Mouse (Mus musculus): ENCODE results near the gene Arap2. TPM values are rescaled to one million over a fixed set of nuclear protein-coding genes. Genes with fewer than 3 reads are reported as not detected.

The Arap2 gene
- 2.2 and 2.7 TPM in 2 replicates for polyA plus RNA-seq (2012; rRNA removed)

DNA sequence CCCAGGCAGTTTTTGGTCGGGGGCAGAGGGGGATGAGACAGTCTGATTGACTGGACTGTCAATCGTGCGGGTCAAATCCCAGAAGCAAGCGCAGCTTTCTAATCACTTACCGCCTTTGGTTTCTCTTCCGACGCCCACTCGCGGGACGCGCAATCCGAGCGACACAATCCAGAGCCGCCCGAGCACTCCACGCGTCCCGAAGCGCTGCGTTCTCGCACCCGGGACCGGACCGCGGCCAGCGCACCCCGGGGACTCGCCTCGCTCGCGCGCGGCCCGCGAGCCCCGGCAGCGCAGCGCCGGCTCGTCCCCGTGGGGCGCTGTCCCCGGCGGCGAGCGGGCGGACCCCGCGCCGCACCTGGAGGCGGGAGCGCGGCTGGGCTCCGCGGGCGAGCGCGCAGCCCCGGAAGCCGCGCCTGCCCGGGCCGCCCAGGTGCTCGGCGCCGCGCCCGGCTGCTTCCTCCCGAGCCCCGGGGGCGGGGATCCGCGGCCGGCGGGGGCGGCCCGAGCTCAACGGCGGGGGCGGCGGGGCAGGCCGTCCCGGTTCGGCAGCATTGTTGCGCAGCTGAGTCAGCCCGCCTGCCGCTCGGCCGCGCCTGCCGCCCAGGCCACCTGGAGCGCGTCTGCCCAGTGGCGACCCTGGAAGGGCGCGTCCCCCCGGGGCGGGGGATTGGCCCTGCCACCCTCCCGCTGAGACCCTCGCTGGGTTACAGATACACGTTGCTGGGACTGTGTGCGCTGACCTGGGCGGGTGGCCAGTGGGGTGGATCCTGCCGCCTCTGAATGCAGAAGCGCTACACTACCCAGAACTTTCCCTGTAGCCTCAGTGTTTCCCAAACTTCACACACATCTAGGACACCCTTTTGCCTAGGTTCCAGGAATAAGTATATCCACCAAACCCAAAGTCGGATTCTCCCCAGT lies at the start of gene Arap2:
Gene Arap2 (minus strand): TSS at position 376 of the 918 bp plus-strand sequence.
- Histone ChIP-seq H3K4me1 (ENCODE audit: control insufficient read depth, insufficient read depth, low read length) (peaks cover 3% of the 10 kb centered on the region; the same call in 1 of the 2 replicates), H3K36me3 (ENCODE audit: control insufficient read depth, insufficient read depth, low read length) (no peaks in the 10 kb centered on the region), H3K4me3 (ENCODE audit: control insufficient read depth, low read depth, low read length) (peak within 1 kb of the TSS; percentile 91), H3K27ac (ENCODE audit: control insufficient read depth, insufficient read depth, low read depth, low read length) (peak within 1 kb of the TSS; percentile 40; the same call in 1 of the 2 replicates), H3K27me3 (ENCODE audit: control insufficient read depth, insufficient read depth, low read length) (no peaks in the 10 kb centered on the region; the same call in 1 of the 2 replicates)
- no peak for TF ChIP-seq CTCF (IDR thresholded peaks at IDR 0.05; ENCODE audit: control insufficient read depth, insufficient read depth, insufficient replicate concordance, low read depth, low read length)
- TF ChIP-seq POLR2A (IDR thresholded peaks at IDR 0.05; ENCODE audit: control insufficient read depth, low read depth, low read length): no peak; the same call in 1 of the 2 replicates

DNA sequence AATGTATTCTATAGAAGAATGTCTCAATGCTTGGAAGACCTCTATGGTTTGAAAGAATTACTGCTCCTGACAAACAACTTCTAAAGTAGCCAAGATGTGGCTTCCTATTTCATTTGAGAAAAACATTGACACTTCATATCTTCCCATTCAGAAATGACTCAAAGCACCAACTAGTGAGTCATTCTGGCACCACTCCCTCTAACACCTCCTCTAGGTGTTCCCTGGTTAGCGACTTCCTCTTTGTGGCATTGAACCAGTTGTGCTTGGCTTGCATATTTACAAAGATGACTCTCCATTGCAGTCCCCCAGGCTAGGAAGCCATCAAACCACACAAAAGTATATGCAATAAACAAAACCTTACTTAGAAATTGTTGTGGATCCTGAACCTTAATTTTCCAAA lies 49.8 kb upstream of the Arap2 start:
- Histone ChIP-seq H3K4me1 (ENCODE audit: control insufficient read depth, insufficient read depth, low read length) (no peaks in the 10 kb centered on the region), H3K27me3 (ENCODE audit: control insufficient read depth, insufficient read depth, low read length) (no peaks in the 10 kb centered on the region), H3K4me3 (ENCODE audit: control insufficient read depth, low read depth, low read length) (no peak overlapping the region), H3K27ac (ENCODE audit: control insufficient read depth, insufficient read depth, low read depth, low read length) (no peak overlapping the region), H3K36me3 (ENCODE audit: control insufficient read depth, insufficient read depth, low read length) (no peaks in the 10 kb centered on the region)
- TF ChIP-seq CTCF (IDR thresholded peaks at IDR 0.05; ENCODE audit: control insufficient read depth, insufficient read depth, insufficient replicate concordance, low read depth, low read length) (no peak), POLR2A (IDR thresholded peaks at IDR 0.05; ENCODE audit: control insufficient read depth, low read depth, low read length) (no peak)

DNA sequence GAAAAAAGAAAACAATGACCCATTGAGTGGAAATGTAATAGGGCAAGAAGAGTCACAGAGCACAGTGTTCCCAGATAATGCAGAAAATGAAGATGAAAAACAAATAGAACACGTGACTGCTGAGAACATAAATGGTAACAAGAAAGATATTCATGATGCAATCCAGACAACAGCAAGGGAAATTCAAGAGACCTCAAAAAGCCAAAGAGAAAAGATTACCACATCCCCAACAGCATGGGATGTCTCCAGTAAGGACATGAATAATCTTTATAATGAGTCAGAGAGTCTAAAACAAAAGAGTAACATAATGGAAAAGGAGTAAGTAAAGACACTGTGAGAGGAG lies 48.1 kb upstream of the Arap2 start:
- H3K27ac ChIP-seq (ENCODE audit: control insufficient read depth, insufficient read depth, low read depth, low read length): no peak overlapping the region

DNA sequence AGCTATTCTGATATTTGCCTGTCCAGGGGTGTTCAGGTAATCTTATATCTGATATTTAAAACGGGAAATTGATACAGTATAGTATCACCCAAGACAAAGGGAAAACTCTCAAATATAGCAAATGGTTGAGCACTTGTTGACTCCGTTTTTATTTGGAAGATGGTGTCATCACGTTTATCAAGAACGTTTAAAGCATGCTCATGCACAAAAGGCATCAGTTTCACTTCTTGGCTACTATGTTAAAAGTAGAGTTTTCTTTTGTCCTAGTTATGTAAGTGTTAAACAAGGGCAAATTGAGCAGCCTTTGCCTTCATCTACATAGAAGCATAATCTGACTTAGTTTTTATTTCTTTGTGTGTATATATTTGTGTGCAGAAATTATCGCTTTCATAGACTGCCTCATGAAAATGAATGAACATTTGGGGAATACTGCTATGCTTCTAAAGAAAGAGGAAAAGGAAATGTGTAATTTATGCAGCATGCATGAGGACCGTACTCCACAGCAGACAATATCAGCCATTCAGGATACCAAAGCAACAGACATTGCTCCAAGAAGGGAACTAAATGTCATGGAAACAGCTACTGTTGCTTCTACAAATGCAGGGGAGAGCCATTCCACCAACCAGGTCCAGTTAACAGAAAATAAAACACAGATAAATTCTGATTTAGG lies 47.6 kb upstream of the Arap2 start, which contains the start of gene Dthd1:
Gene Dthd1 (plus strand): TSS at position 422 of the 670 bp plus-strand sequence.
- TF ChIP-seq POLR2A (IDR thresholded peaks at IDR 0.05; ENCODE audit: control insufficient read depth, low read depth, low read length) (no peak), CTCF (IDR thresholded peaks at IDR 0.05; ENCODE audit: control insufficient read depth, insufficient read depth, insufficient replicate concordance, low read depth, low read length) (no peak)
- Histone ChIP-seq H3K4me3 (ENCODE audit: control insufficient read depth, low read depth, low read length) (no peak within 1 kb of the TSS), H3K36me3 (ENCODE audit: control insufficient read depth, insufficient read depth, low read length) (no peaks in the 10 kb centered on the region), H3K27me3 (ENCODE audit: control insufficient read depth, insufficient read depth, low read length) (no peaks in the 10 kb centered on the region), H3K4me1 (ENCODE audit: control insufficient read depth, insufficient read depth, low read length) (no peaks in the 10 kb centered on the region), H3K27ac (ENCODE audit: control insufficient read depth, insufficient read depth, low read depth, low read length) (no peak within 1 kb of the TSS)

More for the DNA sequence above, 48.1 kb upstream of the Arap2 start:
- TF ChIP-seq POLR2A (IDR thresholded peaks at IDR 0.05; ENCODE audit: control insufficient read depth, low read depth, low read length) (no peak), CTCF (IDR thresholded peaks at IDR 0.05; ENCODE audit: control insufficient read depth, insufficient read depth, insufficient replicate concordance, low read depth, low read length) (no peak)
- Histone ChIP-seq H3K36me3 (ENCODE audit: control insufficient read depth, insufficient read depth, low read length) (no peaks in the 10 kb centered on the region), H3K27me3 (ENCODE audit: control insufficient read depth, insufficient read depth, low read length) (no peaks in the 10 kb centered on the region), H3K4me3 (ENCODE audit: control insufficient read depth, low read depth, low read length) (no peak overlapping the region), H3K4me1 (ENCODE audit: control insufficient read depth, insufficient read depth, low read length) (no peaks in the 10 kb centered on the region)

DNA sequence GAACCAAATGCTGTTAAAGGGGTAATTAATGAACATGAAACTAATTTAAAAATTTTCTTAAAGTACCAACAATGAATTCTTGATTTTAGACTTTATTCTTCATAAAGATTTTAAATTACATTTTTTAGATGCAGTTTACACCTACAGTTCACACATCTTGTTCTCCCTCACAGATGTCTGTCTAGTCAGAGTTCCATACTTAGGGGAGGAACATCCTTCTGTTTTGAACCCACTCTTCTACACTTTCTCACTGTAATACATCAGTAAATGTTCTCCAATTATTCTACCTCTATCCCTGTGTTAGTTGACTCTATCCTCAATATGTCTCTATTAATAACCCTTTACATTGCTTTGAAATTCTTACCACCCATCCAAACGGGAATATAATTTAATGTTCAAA lies 26.8 kb upstream of the Arap2 start:
- Histone ChIP-seq H3K4me1 (ENCODE audit: control insufficient read depth, insufficient read depth, low read length) (no peaks in the 10 kb centered on the region), H3K27me3 (ENCODE audit: control insufficient read depth, insufficient read depth, low read length) (no peaks in the 10 kb centered on the region), H3K27ac (ENCODE audit: control insufficient read depth, insufficient read depth, low read depth, low read length) (no peak overlapping the region), H3K36me3 (ENCODE audit: control insufficient read depth, insufficient read depth, low read length) (no peaks in the 10 kb centered on the region), H3K4me3 (ENCODE audit: control insufficient read depth, low read depth, low read length) (no peak overlapping the region)
- TF ChIP-seq POLR2A (IDR thresholded peaks at IDR 0.05; ENCODE audit: control insufficient read depth, low read depth, low read length): no peak
- TF ChIP-seq CTCF (IDR thresholded peaks at IDR 0.05; ENCODE audit: control insufficient read depth, insufficient read depth, insufficient replicate concordance, low read depth, low read length): no peak

DNA sequence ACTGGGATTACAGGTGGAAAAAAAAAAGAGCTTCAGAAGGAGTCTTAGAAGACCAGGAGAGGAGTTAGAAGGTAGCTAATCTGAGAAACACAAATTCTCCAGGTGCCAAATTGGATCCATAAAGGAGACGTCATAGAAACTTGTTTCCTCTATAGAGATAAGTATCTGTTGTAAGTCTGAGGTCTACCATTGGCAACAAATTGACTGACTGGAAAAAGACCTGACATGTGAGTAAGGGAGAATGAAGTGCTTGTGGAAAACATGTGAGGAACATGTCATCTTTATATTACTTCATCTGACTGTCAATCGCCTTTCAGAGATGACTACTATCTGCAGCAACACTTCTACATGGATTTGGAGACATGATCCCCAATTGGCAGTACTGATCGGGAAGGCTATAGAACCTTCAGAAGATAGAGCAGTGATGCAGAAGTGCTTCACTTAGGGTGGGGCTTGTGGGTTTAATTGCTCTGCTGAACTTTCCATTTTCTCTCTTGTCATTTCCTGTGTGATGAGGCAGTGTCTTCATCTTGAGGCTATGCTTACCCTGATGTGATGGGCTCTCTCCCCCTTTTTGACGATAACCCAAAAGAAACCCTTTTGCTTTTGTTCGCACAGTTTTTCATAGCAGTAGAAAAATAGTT lies 25.1 kb upstream of the Arap2 start:
- Histone ChIP-seq H3K36me3 (ENCODE audit: control insufficient read depth, insufficient read depth, low read length) (no peaks in the 10 kb centered on the region), H3K4me3 (ENCODE audit: control insufficient read depth, low read depth, low read length) (no peak overlapping the region), H3K27me3 (ENCODE audit: control insufficient read depth, insufficient read depth, low read length) (no peaks in the 10 kb centered on the region)

DNA sequence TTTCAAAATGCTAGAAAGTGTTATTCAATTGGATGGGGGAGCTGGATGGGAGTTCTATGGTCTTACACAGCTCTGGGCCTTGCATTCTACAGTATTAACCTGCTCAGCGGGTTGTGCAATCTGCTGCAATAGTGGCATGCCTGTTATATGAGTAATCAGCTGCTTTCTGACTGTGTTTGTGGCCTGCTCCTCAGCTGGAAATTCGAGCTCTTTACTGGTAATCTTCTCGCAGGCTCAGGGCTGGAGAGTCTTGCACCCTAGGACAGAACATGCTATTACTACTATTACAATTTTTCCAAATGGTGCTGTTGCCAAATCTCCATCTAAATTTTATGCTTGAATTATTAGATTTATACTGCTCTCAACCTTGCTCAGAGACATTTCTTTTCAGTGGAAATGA lies 20.9 kb upstream of the Arap2 start:
- H3K4me1 ChIP-seq (ENCODE audit: control insufficient read depth, insufficient read depth, low read length): no peaks in the 10 kb centered on the region
- H3K27me3 ChIP-seq (ENCODE audit: control insufficient read depth, insufficient read depth, low read length): no peaks in the 10 kb centered on the region
- TF ChIP-seq CTCF (IDR thresholded peaks at IDR 0.05; ENCODE audit: control insufficient read depth, insufficient read depth, insufficient replicate concordance, low read depth, low read length) (no peak), POLR2A (IDR thresholded peaks at IDR 0.05; ENCODE audit: control insufficient read depth, low read depth, low read length) (no peak)
- H3K27ac ChIP-seq (ENCODE audit: control insufficient read depth, insufficient read depth, low read depth, low read length): no peak overlapping the region
- no peaks in the 10 kb centered on the region for H3K36me3 ChIP-seq (ENCODE audit: control insufficient read depth, insufficient read depth, low read length)
- H3K4me3 ChIP-seq (ENCODE audit: control insufficient read depth, low read depth, low read length): no peak overlapping the region

More for the DNA sequence above, 25.1 kb upstream of the Arap2 start:
- H3K4me1 ChIP-seq (ENCODE audit: control insufficient read depth, insufficient read depth, low read length): no peaks in the 10 kb centered on the region
- no peak for TF ChIP-seq POLR2A (IDR thresholded peaks at IDR 0.05; ENCODE audit: control insufficient read depth, low read depth, low read length)
- no peak for TF ChIP-seq CTCF (IDR thresholded peaks at IDR 0.05; ENCODE audit: control insufficient read depth, insufficient read depth, insufficient replicate concordance, low read depth, low read length)
- no peak overlapping the region for H3K27ac ChIP-seq (ENCODE audit: control insufficient read depth, insufficient read depth, low read depth, low read length)

Measured in testis, adult 2 months (tissue).